In the genomic region with DNA sequence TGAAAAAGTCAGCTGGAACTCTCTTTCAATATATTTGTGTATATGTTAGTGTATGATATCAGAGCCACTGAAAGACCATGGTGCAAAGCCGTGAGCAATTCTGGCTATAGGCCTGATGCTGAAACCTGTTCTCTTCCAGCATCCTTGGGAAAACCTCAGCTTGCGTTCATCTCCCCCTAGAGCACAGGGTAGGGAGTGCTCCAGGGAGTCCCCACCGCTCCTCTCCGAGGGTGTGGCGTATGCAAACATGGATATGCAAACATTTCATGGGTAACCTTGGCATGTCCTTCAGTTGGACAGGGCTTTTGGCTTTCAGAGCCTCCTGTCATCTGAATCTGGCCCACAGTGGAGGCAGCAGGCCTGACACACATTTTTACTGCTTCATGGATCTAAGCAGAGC, we compare ENCODE assay signal across 22 mouse cellular contexts. TPM values are rescaled to one million over a fixed set of nuclear protein-coding genes. Genes with fewer than 3 reads are reported as not detected.
DNase-seq lines count a peak whose midpoint lies in the region; ATAC-seq and TF ChIP-seq lines count a peak whose summit lies in the region.
"Had no signal": no experiment of that assay in that cellular context is flagged by ENCODE, and none has a peak within 500 bp of the region (broad histone marks: within the 10 kb centered on the region; RNA-seq: fewer than 3 reads in every experiment).

No protein-coding gene starts in this region.

- ATAC-seq in lung, postnatal 0 days = peak; percentile 19; the same call in 1 of the 2 replicates
- no peak; the same call in 1 of the 2 replicates for ATAC-seq in stomach, postnatal 0 days (ENCODE audit: low FRiP score, low TSS enrichment)
- ATAC-seq: forebrain, embryonic 15.5 days; inflammation-experienced regulatory T-cells, adult 6 months; midbrain, embryonic 15.5 days had no signal

- H3K36me3 ChIP-seq in lung, postnatal 0 days (ENCODE audit: insufficient read depth, low read length) = no peaks in the 10 kb centered on the region
- no peaks in the 10 kb centered on the region for H3K36me3 ChIP-seq in stomach, postnatal 0 days (ENCODE audit: control insufficient read depth, insufficient read depth, low read length)
- H3K36me3 ChIP-seq: liver, embryonic 13.5 days; midbrain, embryonic 15.5 days had no signal

- peak; percentile 27; the same call in 1 of the 2 replicates for TF ChIP-seq CTCF in cerebellum, adult 2 months (IDR thresholded peaks at IDR 0.05; ENCODE audit: borderline replicate concordance, insufficient read depth, low read depth, low read length)
- TF ChIP-seq CTCF in layer of hippocampus, adult 2 months (conservative IDR thresholded peaks at IDR 0.05) = peak; percentile 65
- TF ChIP-seq CTCF in lung, postnatal 0 days (IDR thresholded peaks at IDR 0.05) = peak; percentile 39
- TF ChIP-seq CTCF in stomach, postnatal 0 days (IDR thresholded peaks at IDR 0.05; ENCODE audit: low read depth) = peak; percentile 56

- DNase-seq in cerebellum, adult 2 months = no peak
- no peak for DNase-seq in cerebellum, adult 11-12 months
- DNase-seq in layer of hippocampus, adult 2 months (ENCODE audit: low spot score in 2 of 2) = no peak
- no peak for DNase-seq in layer of hippocampus, adult 18-20 months (ENCODE audit: low spot score in 2 of 2)
- DNase-seq in lung, postnatal 0 days (ENCODE audit: low spot score) = no peak
- DNase-seq in lung, postnatal 25 days (ENCODE audit: low spot score) = no peak
- DNase-seq in stomach, postnatal 0 days (ENCODE audit: low spot score) = peak; percentile 59
- DNase-seq in testis, postnatal 14 days (ENCODE audit: low spot score) = no peak
- DNase-seq: adrenal gland, adult 2 months; cerebellum, adult 8-10 months; cerebellum, postnatal 36 days; kidney, adult 8-10 months; kidney, postnatal 25 days; liver, embryonic 13.5 days; right cerebral cortex, adult 18-20 months; right cerebral cortex, postnatal 4 days had no signal

- H3K9me3 ChIP-seq in lung, postnatal 0 days (ENCODE audit: low read length) = no peaks in the 10 kb centered on the region
- H3K9me3 ChIP-seq in stomach, postnatal 0 days (ENCODE audit: control insufficient read depth, low read length) = no peaks in the 10 kb centered on the region
- H3K9me3 ChIP-seq: forebrain, embryonic 15.5 days; hindbrain, embryonic 12.5 days; liver, embryonic 13.5 days; midbrain, embryonic 15.5 days; neural tube, embryonic 15.5 days had no signal

- H3K4me1 ChIP-seq in cerebellum, adult 2 months (ENCODE audit: control insufficient read depth, insufficient read depth, low read length) = peaks cover 17% of the 10 kb centered on the region
- H3K4me1 ChIP-seq in lung, postnatal 0 days (ENCODE audit: insufficient read depth, low read depth, low read length) = no peaks in the 10 kb centered on the region
- peaks cover 5% of the 10 kb centered on the region; the same call in 1 of the 2 replicates for H3K4me1 ChIP-seq in stomach, postnatal 0 days (replicated peaks; ENCODE audit: control insufficient read depth, insufficient read depth)
- H3K4me1 ChIP-seq: liver, embryonic 13.5 days had no signal

- no peaks in the 10 kb centered on the region for H3K27me3 ChIP-seq in cerebellum, adult 2 months (ENCODE audit: control insufficient read depth, insufficient read depth, low read length)
- H3K27me3 ChIP-seq in lung, postnatal 0 days (replicated peaks; ENCODE audit: insufficient read depth, low read length) = no peaks in the 10 kb centered on the region
- no peaks in the 10 kb centered on the region for H3K27me3 ChIP-seq in stomach, postnatal 0 days (ENCODE audit: control insufficient read depth, insufficient read depth, low read length)
- H3K27me3 ChIP-seq: forebrain, embryonic 15.5 days; hindbrain, embryonic 12.5 days; midbrain, embryonic 15.5 days; neural tube, embryonic 15.5 days had no signal

- no peak overlapping the region for H3K4me3 ChIP-seq in cerebellum, adult 2 months (replicated peaks; ENCODE audit: insufficient read depth, low read depth, low read length)
- no peak overlapping the region for H3K4me3 ChIP-seq in layer of hippocampus, adult 2 months
- no peak overlapping the region for H3K4me3 ChIP-seq in lung, postnatal 0 days (ENCODE audit: low read depth, low read length)
- H3K4me3 ChIP-seq in stomach, postnatal 0 days (ENCODE audit: low read depth, low read length) = no peak overlapping the region
- H3K4me3 ChIP-seq: forebrain, embryonic 15.5 days; hindbrain, embryonic 12.5 days; liver, embryonic 13.5 days; midbrain, embryonic 15.5 days; neural tube, embryonic 15.5 days had no signal

- no peak overlapping the region for H3K9ac ChIP-seq in lung, postnatal 0 days (replicated peaks; ENCODE audit: low read depth)
- H3K9ac ChIP-seq in stomach, postnatal 0 days (ENCODE audit: low read length) = no peak overlapping the region
- H3K9ac ChIP-seq: forebrain, embryonic 15.5 days; hindbrain, embryonic 12.5 days; liver, embryonic 13.5 days; midbrain, embryonic 15.5 days; neural tube, embryonic 15.5 days had no signal

- 86% methylated on average over 5 of the region's 5 CpGs for WGBS in cerebellum, adult 2 months
- WGBS in lung, postnatal 0 days = 55% methylated on average over 5 of the region's 5 CpGs
- WGBS in stomach, postnatal 0 days = 61% methylated on average over 5 of the region's 5 CpGs

- no peak for TF ChIP-seq POLR2A in cerebellum, adult 2 months (IDR thresholded peaks at IDR 0.05; ENCODE audit: borderline replicate concordance, insufficient read depth, low read length)

- H3K27ac ChIP-seq in cerebellum, adult 2 months (ENCODE audit: insufficient read depth, low read length) = no peak overlapping the region
- H3K27ac ChIP-seq in layer of hippocampus, adult 2 months = peak overlapping the region; percentile 93
- no peak overlapping the region for H3K27ac ChIP-seq in lung, postnatal 0 days (ENCODE audit: low read length)
- H3K27ac ChIP-seq in stomach, postnatal 0 days (replicated peaks) = no peak overlapping the region
- H3K27ac ChIP-seq: forebrain, embryonic 15.5 days; hindbrain, embryonic 12.5 days; liver, embryonic 13.5 days; macrophage; midbrain, embryonic 15.5 days; neural tube, embryonic 15.5 days had no signal

- TF ChIP-seq EP300 in lung, postnatal 0 days (IDR thresholded peaks at IDR 0.05) = no peak
- TF ChIP-seq EP300 in stomach, postnatal 0 days (optimal IDR thresholded peaks at IDR 0.05) = no peak

- no peak overlapping the region for H3K4me2 ChIP-seq in lung, postnatal 0 days (replicated peaks; ENCODE audit: low read depth, low read length)
- no peak overlapping the region for H3K4me2 ChIP-seq in stomach, postnatal 0 days (replicated peaks; ENCODE audit: low read depth)
- H3K4me2 ChIP-seq: forebrain, embryonic 15.5 days; hindbrain, embryonic 12.5 days; liver, embryonic 13.5 days; midbrain, embryonic 15.5 days; neural tube, embryonic 15.5 days had no signal

RNA-seq across cellular contexts. Expression of a gene that starts 56.2 kb away (rescaled TPM):
- polyA plus RNA-seq in cerebellum, adult 2 months (2012; rRNA removed) = 119 and 131 TPM in 2 replicates
- 100 to 1,000 TPM; 179 to 181 TPM for total RNA-seq in layer of hippocampus, adult 2 months (2021)
- 100 to 1,000 TPM; 179 to 196 TPM for total RNA-seq in layer of hippocampus, adult 18-20 months (2021)
- polyA plus RNA-seq in lung, postnatal 0 days (2015; fragmentation: Nextera tagmentation; extraction: Ambion mirVana) = 128 and 131 TPM in 2 replicates
- 137 and 141 TPM in 2 replicates for polyA plus RNA-seq in stomach, postnatal 0 days (2015; fragmentation: Nextera tagmentation; extraction: Ambion mirVana)
